Mouse (Mus musculus) megakaryocyte, embryonic 14.5 days (primary cell): ENCODE measurements around the gene Thrap3.

Experiments
- FLI1 ChIP-seq: IDR thresholded peaks from 2 replicates; pipeline ENCODE4 v1.6.1; 2012; ENCODE audit warnings: low read length, inconsistent platforms, mixed read lengths
- GATA1 ChIP-seq: IDR thresholded peaks from 3 replicates; pipeline ENCODE4 v1.6.1; 2012; ENCODE audit warnings: mixed read lengths, low read length, inconsistent platforms, borderline replicate concordance

DNA sequence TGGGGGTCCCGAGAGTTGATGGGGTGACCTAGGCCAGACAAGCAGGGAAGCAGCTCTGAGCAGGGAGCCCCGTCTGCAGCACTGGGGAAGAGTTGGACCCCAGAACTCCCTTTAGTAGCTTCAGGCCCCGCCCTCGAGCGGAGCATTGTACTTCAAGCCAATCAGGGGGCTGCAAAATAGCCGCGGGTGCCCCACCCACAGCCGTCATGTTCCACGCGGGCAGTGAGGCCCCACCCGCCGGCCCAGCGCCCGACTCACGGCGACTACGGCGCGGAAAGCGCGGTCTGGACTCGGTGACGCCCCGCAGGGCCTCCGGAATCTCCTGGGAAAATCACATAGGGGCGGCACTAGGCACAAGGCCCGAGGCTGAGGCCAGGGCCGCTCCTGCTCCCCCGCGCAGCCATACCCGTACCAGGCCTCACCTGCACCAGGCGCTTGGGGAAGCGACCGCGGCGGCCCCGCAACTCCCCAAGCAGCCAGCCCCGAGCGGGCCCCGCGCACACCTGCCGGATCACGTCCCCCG lies 40.0 kb downstream of the Thrap3 start:
- TF ChIP-seq GATA1: no peak
- no peak for TF ChIP-seq FLI1
